Mouse (Mus musculus) frontal cortex, adult 2 months (tissue): Measurements from ENCODE around the gene Zfp618. TPM values are rescaled to one million over a fixed set of nuclear protein-coding genes. Genes with fewer than 3 reads are reported as not detected.

Experiments used
- DNase-seq, 2 experiments: peaks; one replicate each; pipeline ENCODE4 v3.0.0; 2022; ENCODE audit warnings: low spot score in 1 of 2; ENCODE audit errors: extremely low spot score in 1 of 2
- polyA plus RNA-seq: library from polyadenylated mRNA; depleted of rRNA; stranded (reverse); fragments of >200 nt; gene quantifications from 2 replicates; pipeline ENCODE4 v1.2.3, GENCODE M21; 2012

The Zfp618 gene
- polyA plus RNA-seq, 1 experiment, result 4.0 TPM

DNA sequence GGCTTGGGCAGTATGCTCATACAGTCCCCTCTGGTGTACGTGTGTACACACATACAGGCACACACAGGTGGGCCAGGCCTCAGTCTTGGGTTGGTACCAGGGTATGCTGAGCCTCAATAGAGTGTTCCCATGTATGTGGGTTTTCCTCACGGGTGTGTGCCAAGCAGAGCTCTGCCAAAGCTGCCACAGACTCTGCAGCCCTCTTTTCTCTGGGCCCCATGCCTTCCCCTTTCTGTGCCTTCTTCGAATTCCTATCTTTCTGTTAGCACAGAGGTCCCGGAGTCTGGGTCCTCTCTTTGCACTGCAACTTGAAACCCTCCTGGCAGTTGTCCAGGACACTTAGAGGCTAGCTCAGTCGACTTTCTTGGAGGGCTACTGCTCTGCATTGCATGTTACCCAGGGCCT, 33.1 kb downstream of the Zfp618 start:
- DNase-seq, result no peak

DNA sequence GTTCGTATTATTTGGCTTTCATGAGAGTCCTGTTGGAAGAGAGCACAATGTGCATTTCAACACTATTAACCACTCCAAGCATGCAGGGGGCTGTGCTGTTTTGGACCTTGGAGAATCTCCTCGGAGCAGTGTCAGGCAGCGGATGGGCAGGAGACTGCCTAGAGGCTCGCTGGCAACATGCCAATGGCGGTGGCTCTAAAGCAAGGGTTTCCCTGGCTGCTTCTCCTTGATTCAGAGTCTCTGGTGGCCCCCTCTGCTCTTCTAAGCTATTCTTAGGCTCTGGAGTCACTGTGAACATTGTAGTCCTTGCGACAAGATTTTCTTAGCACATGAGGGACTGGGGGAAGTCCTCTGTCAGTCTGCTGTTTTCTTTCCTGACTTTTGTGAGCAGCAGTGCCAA, 33.5 kb downstream of the Zfp618 start:
- DNase-seq, result no peak

DNA sequence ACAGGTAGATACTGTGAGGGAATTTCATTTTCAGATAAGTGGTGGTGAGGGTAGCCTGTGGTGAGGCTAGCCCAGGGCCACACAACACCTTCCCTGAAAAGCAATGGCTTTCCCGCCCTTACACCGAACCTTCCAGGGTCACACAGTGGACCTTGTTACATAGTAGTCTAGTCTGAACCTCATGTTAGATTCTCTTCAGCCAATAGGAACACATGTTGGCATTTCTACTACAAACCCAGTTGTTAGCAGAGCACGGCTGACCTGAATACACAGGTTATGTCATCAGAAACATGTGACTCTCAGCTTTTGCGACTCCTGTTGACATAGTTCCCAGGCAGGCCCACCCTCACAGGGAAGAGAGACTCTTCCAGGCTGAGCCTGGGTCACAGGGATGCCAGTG, 33.9 kb downstream of the Zfp618 start:
- DNase-seq, result no peak

DNA sequence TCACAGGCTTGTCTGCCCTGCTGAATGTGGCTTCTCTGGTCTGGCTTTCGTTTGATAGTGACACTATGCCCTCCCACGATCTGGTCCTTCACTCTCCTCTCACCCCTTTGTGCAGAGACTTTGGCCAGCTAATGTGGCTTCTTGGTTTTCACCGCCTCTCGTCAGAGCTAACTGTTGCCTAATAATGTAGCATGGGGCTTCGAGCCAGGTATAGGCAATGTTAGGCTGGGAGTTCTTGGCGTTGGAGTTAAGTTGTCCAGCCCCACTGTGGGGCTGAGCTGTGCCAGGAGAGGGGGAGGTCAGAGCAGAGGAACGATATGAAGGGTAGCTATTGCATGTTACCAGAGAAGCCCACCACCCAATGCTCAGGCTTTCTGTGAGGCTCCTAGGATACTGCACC, 34.5 kb downstream of the Zfp618 start:
- no peak for DNase-seq

DNA sequence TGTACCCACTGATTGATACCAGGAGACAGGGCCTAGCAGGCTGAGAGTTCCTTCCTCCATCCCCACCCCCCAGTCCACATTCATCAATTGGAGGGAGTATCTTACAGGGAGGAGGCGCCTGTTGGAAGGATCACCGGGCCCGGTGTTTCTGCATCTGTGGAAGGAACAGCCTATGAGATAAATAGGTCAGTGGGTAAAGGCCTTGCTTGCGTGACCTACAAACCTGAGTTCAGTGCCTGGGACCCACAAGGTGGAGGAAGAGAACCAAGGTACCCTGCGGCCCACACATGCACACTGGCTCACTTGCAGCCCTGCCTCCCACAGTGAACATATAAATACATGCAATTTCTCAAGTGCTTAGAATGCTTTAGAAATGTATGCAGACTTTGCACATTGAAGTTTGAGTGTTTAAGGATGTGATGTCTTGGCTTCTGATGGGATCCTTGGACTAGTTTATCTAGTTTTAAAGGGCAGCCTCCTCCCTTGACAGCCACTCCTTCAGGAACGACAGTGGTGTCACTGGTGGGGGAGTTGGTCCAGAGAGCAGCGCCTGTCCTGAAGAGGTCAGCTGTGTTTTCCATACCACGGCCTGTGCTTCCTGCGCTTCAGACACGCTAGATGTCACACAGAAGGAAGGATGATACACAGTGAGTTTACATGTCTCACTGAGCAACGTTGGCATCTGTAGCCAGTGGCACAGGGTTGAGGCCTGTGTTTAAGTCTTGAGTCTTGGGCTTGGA, 35.1 kb downstream of the Zfp618 start:
- DNase-seq, result no peak

DNA sequence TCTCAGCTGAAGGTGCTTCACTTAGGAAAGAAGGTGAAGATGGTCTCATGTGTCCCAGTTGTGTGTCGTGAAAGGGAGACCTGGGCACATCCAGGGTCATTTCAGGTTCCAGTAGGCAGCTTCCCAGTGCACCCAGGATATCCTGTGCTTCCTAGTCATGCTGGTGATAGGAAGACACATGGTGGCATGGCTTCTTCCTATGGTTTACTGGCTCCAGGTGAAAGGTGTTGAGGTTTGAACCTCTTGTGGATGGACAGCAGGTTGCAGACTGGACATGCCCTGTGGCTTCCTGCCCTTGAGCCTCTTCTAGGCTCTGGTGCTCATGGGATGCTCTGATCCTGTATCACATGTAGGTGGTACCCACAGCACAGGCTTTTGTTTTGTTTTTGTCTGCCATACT, 37.0 kb downstream of the Zfp618 start:
- DNase-seq, result no peak

DNA sequence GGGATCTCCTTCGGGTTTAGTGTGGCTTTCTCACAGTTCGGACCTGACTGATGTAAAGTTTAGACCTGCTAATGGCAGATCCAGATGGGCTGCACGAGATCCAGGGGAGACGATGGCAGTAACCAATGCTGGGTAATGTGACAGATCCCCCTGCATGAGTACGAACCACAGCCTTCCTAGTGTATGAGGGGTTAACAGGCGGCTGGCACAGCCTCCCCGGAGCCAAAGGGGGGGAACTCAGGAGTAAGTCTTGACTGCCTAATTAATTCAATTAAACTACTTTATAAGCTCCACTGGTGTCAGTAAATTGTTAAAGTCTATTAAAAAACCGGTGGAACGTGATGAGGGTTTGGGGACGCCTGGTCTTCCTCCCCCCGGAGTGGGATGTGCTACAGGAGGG, 39.1 kb downstream of the Zfp618 start:
- no peak for DNase-seq

DNA sequence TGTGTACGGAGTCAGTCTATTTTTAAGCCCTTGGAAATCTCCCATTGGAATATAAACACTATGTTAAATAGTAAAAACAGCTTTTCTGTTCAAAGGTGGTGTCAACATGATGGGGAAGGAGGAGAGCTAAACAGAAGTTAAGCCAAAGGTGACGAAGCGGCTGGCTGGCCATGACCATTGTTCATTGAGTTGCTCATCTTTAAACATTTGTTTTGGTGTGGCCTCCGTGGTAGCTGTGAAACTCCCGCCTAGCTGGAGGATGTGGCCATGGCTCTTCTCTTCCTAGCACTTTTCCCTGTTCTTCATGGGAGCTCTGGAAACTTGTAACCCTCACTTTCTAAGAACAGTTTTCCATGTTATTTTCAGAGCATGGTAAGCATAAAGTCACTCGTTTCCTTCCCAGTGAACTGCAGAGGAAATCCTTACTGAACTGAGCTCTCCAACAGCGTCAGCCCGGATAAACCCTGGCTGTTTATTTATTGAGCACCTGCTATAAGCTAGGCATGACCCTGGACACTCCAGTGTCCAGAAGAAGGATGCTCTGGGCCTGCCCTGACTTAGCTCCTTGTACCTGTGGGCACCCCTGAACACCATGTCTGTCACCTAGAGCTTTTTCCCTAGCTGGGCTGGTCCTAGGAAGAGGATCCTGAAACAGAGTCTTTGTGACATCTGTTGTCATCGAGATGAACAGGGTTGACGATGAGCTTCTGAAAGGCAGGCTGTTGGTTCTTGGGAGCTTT, 40.2 kb downstream of the Zfp618 start:
- DNase-seq, result no peak

DNA sequence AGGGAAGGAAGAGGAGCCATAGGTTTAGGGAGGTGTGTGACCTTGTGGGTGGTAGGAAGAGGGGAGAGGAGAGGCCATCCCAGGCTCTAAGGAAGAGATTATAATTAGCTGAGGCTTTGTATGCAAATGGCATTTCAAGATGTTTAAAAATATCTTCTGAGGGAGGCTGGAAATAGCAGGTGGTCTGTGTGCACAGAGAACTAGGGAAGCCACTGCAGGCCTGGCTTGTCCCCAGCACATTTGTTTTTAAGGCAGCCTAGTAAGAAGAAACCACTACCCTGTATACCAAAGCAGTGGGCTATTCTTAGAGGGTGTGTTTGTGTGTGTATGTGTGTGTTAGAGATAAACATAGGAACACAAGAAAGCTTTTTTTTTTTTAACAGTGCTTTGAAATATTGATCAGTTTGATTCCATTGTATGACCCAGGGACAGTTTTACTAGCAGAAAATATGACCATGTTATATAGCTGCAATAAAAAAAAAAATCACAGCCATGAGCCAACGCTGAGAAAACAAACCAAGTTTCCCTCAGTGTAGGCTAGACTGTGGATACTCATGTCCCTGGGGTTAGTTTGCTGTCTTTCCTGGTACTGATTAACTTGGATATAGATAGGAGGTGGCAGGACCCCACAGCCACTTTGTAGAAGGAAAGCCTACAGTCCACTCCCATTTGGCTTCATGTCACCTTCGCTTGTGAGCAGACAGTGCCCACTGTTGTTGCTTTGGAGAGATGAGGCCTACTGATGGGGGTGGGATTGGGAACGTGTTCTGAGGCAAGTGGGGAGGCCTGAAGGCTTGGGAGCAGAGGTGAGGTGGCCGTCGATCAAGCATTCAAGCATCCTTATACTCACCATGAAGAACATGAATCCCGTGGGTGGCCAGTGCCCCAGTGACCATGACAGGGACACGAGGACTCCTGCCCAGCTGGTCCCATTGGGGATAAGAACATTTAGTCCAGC, 41.1 kb downstream of the Zfp618 start:
- no peak for DNase-seq

DNA sequence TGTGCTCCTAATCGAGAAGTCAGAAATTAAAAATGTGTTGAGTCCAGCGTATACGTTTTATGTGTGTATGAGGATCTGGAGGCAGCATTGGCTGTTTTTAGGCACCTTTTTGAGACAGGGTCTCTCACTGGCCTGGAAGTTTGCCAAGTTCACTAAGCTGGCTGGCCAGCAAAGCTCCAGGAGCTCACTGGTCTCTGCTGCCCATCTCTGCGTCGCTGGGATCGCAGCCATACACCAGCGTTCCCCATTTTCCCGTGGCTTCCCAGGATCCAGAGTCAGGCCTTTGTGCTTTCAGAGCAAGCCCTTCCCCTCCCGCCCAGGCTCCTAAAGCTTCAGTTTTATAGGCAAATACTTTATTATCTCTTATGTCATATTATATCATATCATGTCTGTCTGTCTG, 42.8 kb downstream of the Zfp618 start:
- no peak for DNase-seq

DNA sequence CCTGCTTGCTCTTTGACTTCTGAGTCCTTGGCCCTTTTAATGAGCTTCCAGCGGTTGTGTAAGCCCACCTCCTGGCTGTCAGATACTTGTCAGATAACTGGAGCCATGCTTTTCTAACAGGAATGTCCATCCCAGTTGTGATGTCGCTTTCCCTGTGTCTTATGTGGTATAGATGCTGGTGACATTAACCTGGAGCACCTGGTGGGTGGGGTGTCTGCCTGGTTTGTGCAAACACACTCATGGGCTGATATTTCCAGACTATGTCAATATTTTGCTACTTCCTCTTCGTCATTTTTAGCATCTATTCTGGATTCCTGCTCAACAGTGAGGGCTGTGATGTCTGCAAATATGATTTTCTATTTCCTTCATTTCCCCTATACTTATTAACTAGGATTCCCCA, 43.4 kb downstream of the Zfp618 start:
- DNase-seq, result no peak

DNA sequence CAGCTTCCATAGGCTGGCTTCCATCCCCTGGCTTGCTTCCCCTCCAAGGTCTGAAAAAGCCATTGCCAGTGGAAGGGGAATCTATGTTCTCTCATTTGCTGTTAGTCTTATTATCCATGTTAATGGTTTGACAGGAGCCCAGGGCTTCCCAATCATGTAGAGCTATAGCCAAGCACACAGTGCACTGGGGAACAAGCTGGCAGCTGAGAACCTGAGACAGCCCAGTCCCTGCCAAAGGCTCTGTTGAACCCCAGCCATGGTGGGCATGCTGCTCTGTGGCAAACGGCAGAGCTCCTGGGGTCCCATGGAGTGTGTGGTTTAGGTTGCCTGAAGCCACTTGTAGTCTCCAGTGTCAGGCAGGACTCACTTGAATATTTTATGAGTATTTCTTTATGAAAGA, 44.4 kb downstream of the Zfp618 start:
- DNase-seq, result no peak

DNA sequence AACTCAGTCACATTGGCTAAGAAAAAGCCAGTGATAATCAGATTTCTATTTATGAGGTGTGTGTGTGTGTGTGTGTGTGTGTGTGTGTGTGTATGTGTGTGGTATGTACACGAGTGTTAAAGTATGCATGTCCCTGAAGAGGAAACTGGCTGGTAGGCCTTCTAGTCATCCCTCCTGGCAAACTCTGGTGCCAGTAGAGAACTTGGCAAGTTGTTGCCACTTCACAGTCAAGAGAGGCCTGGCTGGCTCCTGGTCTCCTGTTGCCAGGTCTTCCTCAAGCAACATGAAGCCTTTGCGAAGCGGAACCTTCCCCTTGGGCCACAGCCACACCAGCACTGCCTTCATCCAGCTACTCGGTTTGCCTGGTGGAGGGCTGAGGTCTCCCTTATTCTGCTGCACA, 44.9 kb downstream of the Zfp618 start:
- peak in 1 of 2 experiments; percentile 33 for DNase-seq

DNA sequence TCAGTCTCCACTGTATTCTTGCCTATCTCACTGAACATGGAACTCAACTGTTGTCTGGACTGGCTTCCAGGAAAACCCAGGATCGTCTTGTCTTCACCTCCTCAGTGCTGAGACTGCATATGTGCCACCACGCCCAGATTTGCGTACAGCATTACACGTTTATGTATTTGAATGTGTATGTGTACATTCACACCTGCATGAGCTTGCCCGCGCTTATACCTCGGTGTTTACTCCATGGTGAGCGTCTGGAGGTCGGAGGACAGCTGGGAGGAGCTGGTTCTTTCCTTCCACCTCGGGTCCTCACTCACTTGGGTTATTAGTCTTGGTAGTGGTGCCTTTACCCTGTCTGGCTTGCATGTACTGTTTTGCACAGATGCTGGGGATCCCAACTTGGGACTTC, 53.2 kb downstream of the Zfp618 start:
- no peak for DNase-seq

DNA sequence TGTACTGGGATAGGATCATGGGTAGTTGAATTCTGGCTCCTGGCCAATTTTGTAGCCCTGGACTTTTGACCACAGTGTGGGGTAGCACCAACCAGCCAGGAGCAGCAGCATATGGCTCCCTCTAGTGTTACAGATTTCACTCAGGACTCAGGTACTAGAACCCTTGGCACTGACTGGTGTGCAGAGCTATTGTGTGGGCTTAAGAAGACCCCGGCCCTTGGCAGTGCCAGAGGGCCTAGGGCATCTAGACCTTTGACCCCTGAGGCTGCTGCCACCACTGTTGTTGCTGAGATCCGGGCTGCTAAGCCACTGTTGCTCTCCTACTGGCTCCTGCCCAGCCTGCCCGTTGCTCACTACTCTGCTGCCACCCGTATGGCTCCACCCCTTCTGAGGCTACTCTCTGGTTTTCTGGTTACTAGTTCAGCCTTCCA, 54.1 kb downstream of the Zfp618 start:
- DNase-seq, result no peak

DNA sequence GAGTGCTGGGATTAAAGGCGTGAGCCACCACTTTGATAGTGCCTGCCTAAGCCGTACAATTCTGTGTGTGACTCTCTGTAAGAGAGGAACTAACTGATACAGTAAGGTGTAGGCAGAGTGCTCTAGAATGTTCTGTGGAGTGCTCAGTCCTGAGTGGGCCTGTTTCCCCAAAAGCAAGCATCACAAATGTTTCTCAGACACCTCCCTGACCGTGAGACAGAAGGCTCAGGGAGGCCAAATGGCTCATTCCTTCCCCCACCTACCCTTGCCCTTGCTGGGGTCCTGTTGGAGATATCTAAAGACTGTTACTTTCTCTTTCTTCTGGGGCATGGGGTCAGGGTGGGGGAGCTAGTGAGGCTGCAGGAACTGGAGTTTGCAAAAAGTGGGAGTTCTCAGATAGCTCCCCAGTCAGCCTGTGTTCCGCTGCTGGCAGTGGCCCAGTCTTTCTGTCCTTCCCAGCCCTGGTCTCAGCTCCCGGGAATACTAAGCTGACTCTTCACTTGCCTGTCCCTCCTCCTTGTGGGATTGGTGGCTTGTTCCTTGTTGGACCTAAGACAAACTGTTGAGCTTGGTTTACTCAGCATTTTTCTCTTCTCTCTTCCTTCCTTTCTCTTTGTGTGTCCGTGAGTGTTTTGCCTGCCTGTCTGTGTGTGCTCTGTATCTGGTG, 55.8 kb downstream of the Zfp618 start:
- no peak for DNase-seq

DNA sequence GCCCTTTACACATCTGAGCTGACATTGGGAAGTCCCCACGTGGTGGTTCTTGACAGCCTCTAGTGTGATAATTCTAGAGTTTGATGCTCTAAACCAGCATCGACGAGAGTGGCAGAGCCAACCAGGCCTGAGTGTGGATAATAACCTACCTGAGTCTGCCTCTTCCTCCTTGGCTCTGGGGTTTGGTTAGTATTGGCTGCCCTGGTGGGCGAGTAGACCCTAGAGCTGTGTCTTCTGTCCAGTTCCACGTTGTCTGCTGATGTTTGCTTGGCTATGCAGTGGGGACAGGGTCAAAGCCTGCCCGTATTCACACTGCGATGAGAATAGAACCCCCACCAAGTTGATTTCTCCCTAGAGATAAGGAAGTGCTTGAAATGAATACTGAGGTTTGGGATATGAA, 58.1 kb downstream of the Zfp618 start:
- no peak for DNase-seq

DNA sequence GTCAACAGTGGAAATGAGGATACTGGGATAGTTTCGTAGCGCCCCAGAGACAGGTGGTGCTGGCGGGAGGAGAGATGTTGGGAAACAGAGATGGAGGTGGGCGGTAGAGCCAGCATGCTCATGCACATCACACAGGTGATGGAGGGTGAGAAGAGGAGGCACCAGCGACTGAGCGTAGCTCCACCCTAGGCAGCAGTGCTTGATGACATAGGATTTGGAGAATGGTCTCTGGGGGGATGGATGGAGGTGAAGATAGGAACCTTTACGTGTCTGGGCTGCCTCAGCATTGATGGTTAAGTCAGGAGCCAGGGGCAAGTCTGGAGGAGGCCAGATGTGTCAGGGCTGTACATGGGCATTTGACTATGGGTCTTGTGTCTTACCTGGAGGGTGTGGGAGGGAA, 58.7 kb downstream of the Zfp618 start:
- no peak for DNase-seq

DNA sequence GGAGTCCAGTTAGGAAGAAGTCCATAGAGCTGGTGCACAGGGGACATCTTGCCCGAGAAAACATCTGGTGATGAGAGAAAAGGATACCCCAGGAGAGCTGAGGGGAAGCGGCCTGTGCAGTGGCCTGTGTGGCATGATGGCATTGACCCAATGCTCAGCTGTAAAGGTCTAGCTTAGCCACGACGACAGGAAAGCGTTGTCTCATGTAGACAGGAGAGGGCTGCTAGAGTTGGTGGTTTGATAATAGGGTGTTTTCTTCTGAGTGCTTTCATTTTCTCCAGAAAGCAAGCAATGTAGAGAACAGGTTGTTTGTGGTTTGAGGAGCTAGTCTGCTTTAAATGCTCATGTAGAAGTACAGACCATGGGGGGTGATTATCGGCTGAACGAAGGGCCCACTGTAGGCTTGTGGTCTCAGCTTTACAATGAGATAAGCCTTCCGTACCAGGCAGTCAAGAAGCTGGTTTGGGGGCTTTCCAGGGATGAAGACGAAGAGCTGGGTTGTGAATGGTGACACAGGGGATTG, 59.4 kb downstream of the Zfp618 start:
- DNase-seq, result no peak

DNA sequence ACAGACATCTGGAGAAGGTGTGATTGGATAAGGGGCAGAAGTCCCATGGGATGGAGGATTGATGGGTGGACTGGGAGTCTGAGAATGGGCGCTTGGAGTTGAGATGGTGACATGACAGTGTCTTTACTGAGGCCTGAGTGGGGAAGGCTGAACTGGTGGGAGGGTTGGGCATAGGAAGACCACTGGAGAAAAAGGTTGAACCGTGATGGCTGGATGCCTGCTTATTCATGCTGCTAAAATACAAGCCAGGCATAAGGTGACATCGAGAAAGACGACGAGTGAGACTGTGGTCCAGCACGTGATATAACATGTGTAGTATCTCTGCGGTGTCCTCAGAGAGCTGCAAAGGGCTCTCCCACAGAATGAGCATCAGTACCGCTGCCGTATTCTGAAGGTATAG, 59.9 kb downstream of the Zfp618 start:
- DNase-seq, result no peak
